Mouse (Mus musculus): ENCODE measurements at regions not wholly inside any gene's neighbourhood (a gene's known extent, or its start where the extent isn't known, plus 50 kb on each side); places are given as distances from the start of the nearest gene placed in this dataset.
"Not testable (repeated sequence)": the region's sequence is repeated elsewhere in the genome, so short reads cannot be mapped to it uniquely, and the experiment has no call there.

DNA sequence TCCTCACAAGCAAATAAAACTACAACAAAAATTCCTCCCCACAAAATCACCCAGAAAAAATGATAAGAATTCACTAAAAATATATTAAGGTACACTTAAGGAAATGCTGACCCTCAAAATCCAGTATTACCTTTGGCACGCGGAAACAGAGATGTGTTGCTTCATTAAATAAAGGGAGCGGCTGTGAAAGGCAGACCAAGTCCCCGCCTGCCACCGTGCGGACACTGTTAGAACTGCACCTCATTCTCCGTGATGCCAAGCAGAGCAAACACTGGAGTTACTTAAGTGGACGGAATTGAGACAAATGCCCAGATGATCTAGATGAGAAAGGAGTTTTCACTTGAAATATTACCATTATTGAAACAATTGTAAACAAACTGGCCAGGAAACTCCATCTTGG lies 1839.1 kb downstream of the 9330182O14Rik start:
- no peak for ATAC-seq (ENCODE audit: low read depth)
- Histone ChIP-seq H3K4me2 (ENCODE audit: low read depth, low read length) (no peak overlapping the region), H3K27me3 (ENCODE audit: control insufficient read depth, insufficient read depth, low read depth, low read length) (no peaks in the 10 kb centered on the region), H3K4me3 (ENCODE audit: low read depth, low read length) (no peak overlapping the region), H3K27ac (ENCODE audit: low read length) (no peak overlapping the region), H3K36me3 (ENCODE audit: control insufficient read depth, insufficient read depth) (no peaks in the 10 kb centered on the region), H3K9ac (ENCODE audit: low read depth, low read length) (no peak overlapping the region), H3K9me3 (replicated peaks; ENCODE audit: control insufficient read depth, low read length) (no peaks in the 10 kb centered on the region), H3K4me1 (ENCODE audit: control insufficient read depth, low read depth, low read length) (no peaks in the 10 kb centered on the region)
- WGBS (ENCODE audit: insufficient replicate concordance): 7% methylated on average over 8 of the region's 8 CpGs

DNA sequence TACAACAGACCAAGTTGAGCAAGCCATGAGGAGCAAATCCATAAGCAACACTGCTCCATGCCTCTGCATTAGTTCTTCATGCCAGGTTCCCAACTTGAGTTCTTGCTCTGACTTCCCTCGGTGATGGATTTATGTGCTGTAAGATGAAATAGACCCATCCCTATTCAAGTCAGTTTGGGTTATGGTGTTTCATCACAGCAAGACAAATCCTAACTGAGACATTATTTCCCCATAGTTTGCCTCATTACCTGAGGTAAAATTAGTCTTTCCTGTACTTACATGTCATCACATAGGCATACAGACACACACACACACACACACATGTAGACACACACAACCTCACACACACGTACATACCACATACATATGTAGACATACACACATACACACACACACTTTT lies 1843.0 kb downstream of the 9330182O14Rik start:
- Histone ChIP-seq H3K4me3 (ENCODE audit: low read depth, low read length) (no peak overlapping the region), H3K4me1 (ENCODE audit: control insufficient read depth, low read depth, low read length) (no peaks in the 10 kb centered on the region), H3K4me2 (ENCODE audit: low read depth, low read length) (no peak overlapping the region), H3K27ac (ENCODE audit: low read length) (no peak overlapping the region), H3K36me3 (ENCODE audit: control insufficient read depth, insufficient read depth) (no peaks in the 10 kb centered on the region), H3K9me3 (replicated peaks; ENCODE audit: control insufficient read depth, low read length) (no peaks in the 10 kb centered on the region), H3K9ac (ENCODE audit: low read depth, low read length) (no peak overlapping the region), H3K27me3 (ENCODE audit: control insufficient read depth, insufficient read depth, low read depth, low read length) (no peaks in the 10 kb centered on the region)
- ATAC-seq (ENCODE audit: low read depth): no peak
- WGBS (ENCODE audit: insufficient replicate concordance): 74% methylated on average over 2 of the region's 2 CpGs

DNA sequence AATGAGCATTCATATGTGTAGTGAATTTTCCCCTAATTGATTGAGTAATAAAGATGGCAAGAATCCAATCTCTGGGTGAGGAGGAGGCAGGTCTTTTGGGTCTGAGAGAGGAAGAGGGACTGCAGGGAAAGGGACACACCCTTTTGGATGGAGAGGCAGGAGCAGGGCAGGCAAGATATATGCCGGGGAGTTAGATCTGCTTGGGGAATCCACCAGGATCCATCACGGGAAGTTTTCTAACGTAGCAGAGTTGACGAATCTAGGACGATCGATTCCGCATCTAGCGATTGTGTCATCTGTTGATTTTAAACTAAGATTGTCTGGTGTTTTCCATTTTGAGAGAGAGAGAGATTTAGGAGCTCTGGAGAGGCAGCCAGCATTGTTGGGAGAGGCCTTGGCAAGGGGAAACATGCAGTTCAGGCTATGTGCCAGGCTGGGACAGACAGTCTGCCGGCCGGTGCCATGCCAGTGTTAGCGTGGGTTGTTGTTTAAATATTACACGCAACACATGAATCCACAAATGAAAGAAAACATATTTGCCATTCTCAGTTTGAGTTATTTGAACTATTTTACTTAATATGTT lies 1843.6 kb downstream of the 9330182O14Rik start:
- Histone ChIP-seq H3K36me3 (ENCODE audit: control insufficient read depth, insufficient read depth) (no peaks in the 10 kb centered on the region), H3K4me2 (ENCODE audit: low read depth, low read length) (no peak overlapping the region), H3K27ac (ENCODE audit: low read length) (no peak overlapping the region), H3K4me3 (ENCODE audit: low read depth, low read length) (no peak overlapping the region), H3K27me3 (ENCODE audit: control insufficient read depth, insufficient read depth, low read depth, low read length) (no peaks in the 10 kb centered on the region), H3K4me1 (ENCODE audit: control insufficient read depth, low read depth, low read length) (no peaks in the 10 kb centered on the region), H3K9me3 (replicated peaks; ENCODE audit: control insufficient read depth, low read length) (no peaks in the 10 kb centered on the region), H3K9ac (ENCODE audit: low read depth, low read length) (no peak overlapping the region)
- no peak for ATAC-seq (ENCODE audit: low read depth)
- 77% methylated on average over 12 of the region's 12 CpGs for WGBS (ENCODE audit: insufficient replicate concordance)

DNA sequence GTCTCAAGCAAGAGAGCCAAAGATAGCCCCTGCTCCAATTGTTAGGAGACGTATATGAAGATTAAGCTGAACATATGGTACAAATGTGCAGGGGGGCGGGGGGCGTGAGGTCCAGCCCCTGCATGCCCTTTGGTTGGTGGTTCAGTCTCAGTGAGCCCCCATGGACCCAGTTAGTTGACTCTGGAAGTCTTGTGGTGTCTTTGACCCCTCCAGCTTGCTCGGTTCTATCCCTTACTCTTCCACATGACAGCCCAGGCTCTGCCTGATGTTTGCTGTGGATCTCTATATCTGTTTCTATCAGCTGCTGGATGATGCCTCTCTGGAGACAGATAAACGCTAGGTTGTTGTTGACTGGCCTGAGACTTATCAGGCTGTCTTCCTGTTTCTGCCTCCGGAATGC lies 1849.1 kb downstream of the 9330182O14Rik start:
- H3K4me1 ChIP-seq (ENCODE audit: control insufficient read depth, low read depth, low read length): no peaks in the 10 kb centered on the region
- no peaks in the 10 kb centered on the region for H3K27me3 ChIP-seq (ENCODE audit: control insufficient read depth, insufficient read depth, low read depth, low read length)
- H3K9ac ChIP-seq (ENCODE audit: low read depth, low read length): no peak overlapping the region
- no peaks in the 10 kb centered on the region for H3K9me3 ChIP-seq (replicated peaks; ENCODE audit: control insufficient read depth, low read length)
- 47% methylated on average over 6 of the region's 6 CpGs for whole genome bisulfite sequencing (ENCODE audit: insufficient replicate concordance)
- no peaks in the 10 kb centered on the region for H3K36me3 ChIP-seq (ENCODE audit: control insufficient read depth, insufficient read depth)
- H3K27ac ChIP-seq (ENCODE audit: low read length): no peak overlapping the region
- no peak for ATAC-seq (ENCODE audit: low read depth)
- H3K4me2 ChIP-seq (ENCODE audit: low read depth, low read length): no peak overlapping the region
- H3K4me3 ChIP-seq (ENCODE audit: low read depth, low read length): no peak overlapping the region

DNA sequence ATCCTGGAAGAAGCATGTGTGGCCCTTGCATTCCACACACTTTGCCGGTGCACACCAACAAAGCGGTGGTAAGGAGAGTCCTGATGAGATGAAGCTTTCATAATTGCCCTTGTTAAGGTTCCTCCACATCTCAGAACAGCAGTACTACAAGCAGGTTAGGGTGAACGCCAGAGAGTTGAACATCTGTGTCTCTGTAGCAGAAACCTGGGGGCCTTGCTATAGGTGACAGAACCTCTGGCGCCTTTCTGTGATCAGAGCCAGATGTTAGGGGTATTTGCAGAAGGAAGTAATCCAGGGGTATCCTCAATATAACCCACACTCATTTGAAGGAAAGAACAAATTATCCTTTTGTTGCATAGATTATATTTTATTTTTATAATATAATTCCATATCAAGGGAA lies 1850.1 kb downstream of the 9330182O14Rik start:
- WGBS (ENCODE audit: insufficient replicate concordance): 73% methylated on average over 4 of the region's 4 CpGs
- Histone ChIP-seq H3K9ac (ENCODE audit: low read depth, low read length) (no peak overlapping the region), H3K4me3 (ENCODE audit: low read depth, low read length) (no peak overlapping the region), H3K4me2 (ENCODE audit: low read depth, low read length) (no peak overlapping the region), H3K27ac (ENCODE audit: low read length) (no peak overlapping the region), H3K4me1 (ENCODE audit: control insufficient read depth, low read depth, low read length) (no peaks in the 10 kb centered on the region), H3K9me3 (replicated peaks; ENCODE audit: control insufficient read depth, low read length) (no peaks in the 10 kb centered on the region), H3K27me3 (ENCODE audit: control insufficient read depth, insufficient read depth, low read depth, low read length) (no peaks in the 10 kb centered on the region), H3K36me3 (ENCODE audit: control insufficient read depth, insufficient read depth) (no peaks in the 10 kb centered on the region)
- no peak for ATAC-seq (ENCODE audit: low read depth)

DNA sequence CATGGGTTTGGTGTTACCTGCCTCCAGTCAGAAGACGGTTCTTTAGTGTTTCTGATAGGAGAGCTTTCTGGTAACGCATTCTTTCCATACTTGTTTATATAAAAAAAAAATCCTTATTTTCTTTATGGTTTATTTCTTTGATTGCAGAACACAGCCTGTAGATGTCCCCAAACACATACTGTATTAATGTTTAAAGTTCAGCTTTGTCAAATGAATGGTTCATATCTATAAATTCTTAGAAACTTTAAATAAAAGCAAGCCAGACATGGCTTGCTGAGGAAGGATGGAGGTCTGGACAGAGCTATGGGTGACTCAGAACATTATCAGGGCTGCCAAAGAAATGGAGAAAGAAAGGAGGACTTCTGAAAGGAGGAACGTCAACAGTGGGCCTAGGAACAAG lies 1852.1 kb downstream of the 9330182O14Rik start:
- Histone ChIP-seq H3K36me3 (ENCODE audit: control insufficient read depth, insufficient read depth) (no peaks in the 10 kb centered on the region), H3K4me3 (ENCODE audit: low read depth, low read length) (no peak overlapping the region), H3K27ac (ENCODE audit: low read length) (no peak overlapping the region), H3K4me2 (ENCODE audit: low read depth, low read length) (no peak overlapping the region), H3K27me3 (ENCODE audit: control insufficient read depth, insufficient read depth, low read depth, low read length) (no peaks in the 10 kb centered on the region), H3K9me3 (replicated peaks; ENCODE audit: control insufficient read depth, low read length) (no peaks in the 10 kb centered on the region), H3K9ac (ENCODE audit: low read depth, low read length) (no peak overlapping the region), H3K4me1 (ENCODE audit: control insufficient read depth, low read depth, low read length) (no peaks in the 10 kb centered on the region)
- WGBS (ENCODE audit: insufficient replicate concordance): 61% methylated on average over 3 of the region's 3 CpGs
- ATAC-seq (ENCODE audit: low read depth): no peak

DNA sequence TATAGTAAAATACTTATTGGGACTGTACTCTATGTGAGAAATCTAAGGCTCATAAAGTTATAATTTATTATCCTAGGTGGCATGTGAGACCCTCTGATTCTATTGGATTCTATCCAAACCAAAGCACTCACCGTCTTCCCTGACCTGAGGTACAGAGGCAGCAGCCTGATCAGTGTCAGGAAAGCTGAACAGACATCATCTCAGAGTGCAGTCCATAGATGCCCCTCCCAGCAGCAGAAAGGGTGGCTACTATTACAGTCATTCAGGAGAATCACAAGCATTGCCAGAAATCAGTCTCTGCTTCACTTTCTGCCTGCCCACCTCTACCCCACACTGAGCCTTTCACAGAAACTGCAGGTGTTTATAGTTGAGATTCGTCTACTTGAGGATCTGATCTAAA lies 1854.9 kb downstream of the 9330182O14Rik start:
- no peaks in the 10 kb centered on the region for H3K27me3 ChIP-seq (ENCODE audit: control insufficient read depth, insufficient read depth, low read depth, low read length)
- no peak for ATAC-seq (ENCODE audit: low read depth)
- H3K4me2 ChIP-seq (ENCODE audit: low read depth, low read length): no peak overlapping the region
- WGBS (ENCODE audit: insufficient replicate concordance): 53% methylated on average over 2 of the region's 2 CpGs
- no peak overlapping the region for H3K4me3 ChIP-seq (ENCODE audit: low read depth, low read length)
- H3K9me3 ChIP-seq (replicated peaks; ENCODE audit: control insufficient read depth, low read length): no peaks in the 10 kb centered on the region
- no peaks in the 10 kb centered on the region for H3K4me1 ChIP-seq (ENCODE audit: control insufficient read depth, low read depth, low read length)
- H3K27ac ChIP-seq (ENCODE audit: low read length): no peak overlapping the region
- no peak overlapping the region for H3K9ac ChIP-seq (ENCODE audit: low read depth, low read length)
- H3K36me3 ChIP-seq (ENCODE audit: control insufficient read depth, insufficient read depth): no peaks in the 10 kb centered on the region

DNA sequence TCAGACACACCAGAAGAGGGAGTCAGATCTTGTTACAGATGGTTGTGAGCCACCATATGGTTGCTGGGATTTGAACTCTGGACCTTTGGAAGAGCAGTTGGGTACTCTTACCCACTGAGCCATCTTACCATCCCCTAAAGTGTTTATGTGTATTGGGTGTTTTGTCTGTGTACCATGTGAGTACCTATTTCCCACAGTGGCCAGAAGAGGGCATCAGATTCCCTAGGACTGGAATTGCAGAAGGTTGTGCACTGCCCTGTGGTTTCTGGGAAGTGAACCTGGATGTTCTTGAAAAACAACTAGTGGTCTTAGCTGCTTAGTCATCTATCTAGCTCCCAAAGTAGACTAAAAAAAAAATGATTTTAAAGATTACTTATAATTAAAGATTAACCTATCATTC lies 1857.7 kb downstream of the 9330182O14Rik start:
- Histone ChIP-seq H3K4me1 (ENCODE audit: control insufficient read depth, low read depth, low read length) (no peaks in the 10 kb centered on the region), H3K4me3 (ENCODE audit: low read depth, low read length) (no peak overlapping the region), H3K9ac (ENCODE audit: low read depth, low read length) (no peak overlapping the region), H3K4me2 (ENCODE audit: low read depth, low read length) (no peak overlapping the region), H3K9me3 (replicated peaks; ENCODE audit: control insufficient read depth, low read length) (no peaks in the 10 kb centered on the region), H3K27me3 (ENCODE audit: control insufficient read depth, insufficient read depth, low read depth, low read length) (no peaks in the 10 kb centered on the region), H3K27ac (ENCODE audit: low read length) (no peak overlapping the region), H3K36me3 (ENCODE audit: control insufficient read depth, insufficient read depth) (no peaks in the 10 kb centered on the region)
- ATAC-seq (ENCODE audit: low read depth): no peak

DNA sequence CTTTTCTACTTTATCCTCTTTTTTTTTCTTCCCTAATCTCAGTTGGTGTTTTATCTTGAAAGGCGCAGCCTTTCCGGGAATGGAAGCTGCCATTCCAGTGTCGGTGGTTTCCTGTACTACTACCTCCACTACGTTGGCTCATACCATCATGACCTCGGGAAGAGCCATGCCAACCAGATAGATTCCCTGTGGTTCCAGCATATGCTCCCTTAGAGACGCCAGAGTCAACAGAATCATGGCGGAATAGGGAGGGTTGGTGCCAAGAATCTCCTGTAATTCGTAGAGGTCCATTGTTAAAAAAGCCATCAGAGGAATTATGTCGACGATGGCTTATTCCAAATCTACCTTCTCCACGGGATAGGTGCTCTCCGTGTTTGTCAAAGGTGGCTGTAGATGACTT lies 1898.1 kb downstream of the 9330182O14Rik start:
- H3K36me3 ChIP-seq (ENCODE audit: control insufficient read depth, insufficient read depth); H3K9ac ChIP-seq (ENCODE audit: low read depth, low read length); H3K27ac ChIP-seq (ENCODE audit: low read length); ATAC-seq (ENCODE audit: low read depth); H3K4me2 ChIP-seq (ENCODE audit: low read depth, low read length); H3K4me3 ChIP-seq (ENCODE audit: low read depth, low read length); H3K4me1 ChIP-seq (ENCODE audit: control insufficient read depth, low read depth, low read length); H3K27me3 ChIP-seq (ENCODE audit: control insufficient read depth, insufficient read depth, low read depth, low read length); H3K9me3 ChIP-seq (replicated peaks; ENCODE audit: control insufficient read depth, low read length): not testable (repeated sequence)
- 74% methylated on average over 12 of the region's 12 CpGs for WGBS (ENCODE audit: insufficient replicate concordance)

Data from liver, embryonic 16.5 days (tissue).